Mouse (Mus musculus) MEL (cell line): ENCODE measurements at regions not wholly inside any gene's neighbourhood (a gene's known extent, or its start where the extent isn't known, plus 50 kb on each side); places are given as distances from the start of the nearest gene placed in this dataset.

ENCODE experiments used
- DNase-seq: peaks from one replicate; pipeline ENCODE4 v3.0.0; 2011; ENCODE audit warnings: low read depth, low spot score
- H3K27ac ChIP-seq: 2 replicates; pipeline ENCODE4 v1.5.1; 2012; ENCODE audit warnings: low read depth, mild to moderate bottlenecking, control low read depth, low read length, moderate library complexity; ENCODE audit not compliant: control insufficient read depth
- H3K27me3 ChIP-seq, 2 experiments: fragments of 150-350 bp in 1 of 2; sonication (generic) in 1 of 2; 2 replicates each; pipeline ENCODE4 v1.6.1; 2012; ENCODE audit warnings: low read length in 2 of 2, mild to moderate bottlenecking in 2 of 2, improper control_type of control experiment in 1 of 2, moderate library complexity in 1 of 2; ENCODE audit not compliant: insufficient read depth in 2 of 2, control insufficient read depth in 1 of 2
- H3K36me3 ChIP-seq, 2 experiments: 2 replicates each; pipeline ENCODE4 v1.6.1; 2012 to 2014; ENCODE audit warnings: low read length in 2 of 2, improper control_type of control experiment in 1 of 2, inconsistent platforms in 1 of 2, mild to moderate bottlenecking in 1 of 2; ENCODE audit not compliant: insufficient read depth in 2 of 2, control insufficient read depth in 1 of 2
- H3K4me1 ChIP-seq, 2 experiments: fragments of 150-350 bp in 1 of 2; sonication (generic) in 1 of 2; 2 replicates each; pipeline ENCODE4 v1.6.1; 2012; ENCODE audit warnings: low read length in 2 of 2, improper control_type of control experiment in 1 of 2, mild to moderate bottlenecking in 1 of 2; ENCODE audit not compliant: insufficient read depth in 2 of 2, control insufficient read depth in 1 of 2
- H3K4me3 ChIP-seq, 2 experiments: fragments of 150-350 bp in 1 of 2; sonication (generic) in 1 of 2; 2 replicates each; pipeline ENCODE4 v1.5.1; 2012; ENCODE audit warnings: low read depth in 2 of 2, low read length in 2 of 2, mild to moderate bottlenecking in 2 of 2, moderate library complexity in 2 of 2, control low read depth in 1 of 2, improper control_type of control experiment in 1 of 2; ENCODE audit not compliant: control insufficient read depth in 1 of 2, insufficient read depth in 1 of 2
- H3K79me2 ChIP-seq: 2 replicates; pipeline ENCODE4 v1.6.1; 2012; ENCODE audit warnings: mild to moderate bottlenecking, low read length, moderate library complexity; ENCODE audit not compliant: control insufficient read depth, poor library complexity, insufficient read depth
- H3K9ac ChIP-seq: 2 replicates; pipeline ENCODE4 v1.6.1; 2012; ENCODE audit warnings: low read depth, mild to moderate bottlenecking, control low read depth, low read length, moderate library complexity; ENCODE audit not compliant: control insufficient read depth, poor library complexity, severe bottlenecking
- H3K9me3 ChIP-seq: fragments of 150-350 bp; sonication (generic); replicated peaks from 2 replicates; pipeline ENCODE4 v1.6.1; 2012; ENCODE audit warnings: mild to moderate bottlenecking, low read length, improper control_type of control experiment, moderate library complexity; ENCODE audit not compliant: insufficient read depth
- CHD1 ChIP-seq: IDR thresholded peaks from 2 replicates; pipeline ENCODE4 v1.6.1; 2012; ENCODE audit warnings: low read depth, mild to moderate bottlenecking, inconsistent platforms, low read length, improper control_type of control experiment
- CTCF ChIP-seq, 3 experiments: IDR thresholded peaks in 2 of 3; conservative IDR thresholded peaks in 1 of 3; 2 replicates each; pipeline ENCODE4 v1.5.1; 2011 to 2012; ENCODE audit warnings: low read length in 3 of 3, low read depth in 2 of 3, mild to moderate bottlenecking in 2 of 3, improper control_type of control experiment in 1 of 3, inconsistent platforms in 1 of 3, mixed read lengths in 1 of 3, moderate library complexity in 1 of 3; ENCODE audit not compliant: control insufficient read depth in 1 of 3, insufficient read depth in 1 of 3, poor library complexity in 1 of 3, severe bottlenecking in 1 of 3
- E2F4 ChIP-seq: IDR thresholded peaks from 2 replicates; pipeline ENCODE4 v1.6.1; 2011; ENCODE audit warnings: low read depth, low read length, improper control_type of control experiment, borderline replicate concordance
- ELF1 ChIP-seq: IDR thresholded peaks from 2 replicates; pipeline ENCODE4 v1.6.1; 2014; ENCODE audit warnings: low read depth, mild to moderate bottlenecking, inconsistent platforms, low read length, improper control_type of control experiment, moderate library complexity
- ETS1 ChIP-seq: IDR thresholded peaks from 2 replicates; pipeline ENCODE4 v1.6.1; 2012; ENCODE audit warnings: low read depth, mild to moderate bottlenecking, inconsistent platforms, low read length, improper control_type of control experiment, moderate library complexity
- GATA1 ChIP-seq: IDR thresholded peaks from 2 replicates; pipeline ENCODE4 v1.6.1; 2011; ENCODE audit warnings: low read depth, low read length, improper control_type of control experiment
- HCFC1 ChIP-seq: IDR thresholded peaks from 2 replicates; pipeline ENCODE4 v1.6.1; 2012; ENCODE audit warnings: low read depth, mild to moderate bottlenecking, inconsistent platforms, low read length, improper control_type of control experiment, moderate library complexity
- JUND ChIP-seq: IDR thresholded peaks from 2 replicates; pipeline ENCODE4 v1.6.1; 2011; ENCODE audit warnings: low read depth, mild to moderate bottlenecking, improper control_type of control experiment, low read length
- KAT2A ChIP-seq: conservative IDR thresholded peaks from 2 replicates; pipeline ENCODE4 v1.6.1; 2012; ENCODE audit warnings: low read depth, low read length, improper control_type of control experiment, inconsistent platforms
- MAZ ChIP-seq: IDR thresholded peaks from 2 replicates; pipeline ENCODE4 v1.6.1; 2012; ENCODE audit warnings: low read depth, mild to moderate bottlenecking, inconsistent platforms, low read length, improper control_type of control experiment
- MEF2A ChIP-seq: IDR thresholded peaks from 2 replicates; pipeline ENCODE4 v1.6.1; 2014; ENCODE audit warnings: low read depth, mild to moderate bottlenecking, inconsistent platforms, low read length, improper control_type of control experiment; ENCODE audit not compliant: poor library complexity, insufficient replicate concordance, severe bottlenecking; ENCODE audit errors: extremely low read depth
- MXI1 ChIP-seq: IDR thresholded peaks from 2 replicates; pipeline ENCODE4 v1.6.1; 2011; ENCODE audit warnings: mild to moderate bottlenecking, low read depth, low read length, improper control_type of control experiment
- NRF1 ChIP-seq: IDR thresholded peaks from 2 replicates; pipeline ENCODE4 v1.6.1; 2014; ENCODE audit warnings: low read depth, mild to moderate bottlenecking, inconsistent platforms, low read length, improper control_type of control experiment, moderate library complexity; ENCODE audit not compliant: poor library complexity, insufficient read depth, severe bottlenecking
- POLR2A ChIP-seq, 2 experiments: IDR thresholded peaks; 2 replicates each; pipeline ENCODE4 v1.6.1; 2011 to 2012; ENCODE audit warnings: low read length in 2 of 2, mild to moderate bottlenecking in 2 of 2, control low read depth in 1 of 2, improper control_type of control experiment in 1 of 2, low read depth in 1 of 2, moderate library complexity in 1 of 2; ENCODE audit not compliant: control insufficient read depth in 1 of 2, insufficient read depth in 1 of 2, poor library complexity in 1 of 2
- RCOR1 ChIP-seq: IDR thresholded peaks from 2 replicates; pipeline ENCODE4 v1.6.1; 2012; ENCODE audit warnings: low read depth, mild to moderate bottlenecking, inconsistent platforms, low read length, improper control_type of control experiment
- SIN3A ChIP-seq: IDR thresholded peaks from 2 replicates; pipeline ENCODE4 v1.6.1; 2012; ENCODE audit warnings: low read length, improper control_type of control experiment, inconsistent platforms
- TAL1 ChIP-seq: IDR thresholded peaks from 2 replicates; pipeline ENCODE4 v1.6.1; 2012; ENCODE audit warnings: mild to moderate bottlenecking, inconsistent platforms, low read length, moderate library complexity, mixed read lengths
- TBP ChIP-seq: IDR thresholded peaks from 2 replicates; pipeline ENCODE4 v1.8.0; 2011; ENCODE audit warnings: low read depth, low read length, improper control_type of control experiment
- TCF12 ChIP-seq: IDR thresholded peaks from 2 replicates; pipeline ENCODE4 v1.6.1; 2014; ENCODE audit warnings: low read depth, mild to moderate bottlenecking, inconsistent platforms, low read length, improper control_type of control experiment, moderate library complexity
- UBTF ChIP-seq: IDR thresholded peaks from 2 replicates; pipeline ENCODE4 v1.6.1; 2012; ENCODE audit warnings: low read depth, mild to moderate bottlenecking, inconsistent platforms, low read length, improper control_type of control experiment, moderate library complexity, borderline replicate concordance; ENCODE audit not compliant: insufficient read depth
- USF1 ChIP-seq: IDR thresholded peaks from 2 replicates; pipeline ENCODE4 v1.6.1; 2014; ENCODE audit warnings: low read depth, mild to moderate bottlenecking, inconsistent platforms, low read length, improper control_type of control experiment, moderate library complexity
- ZC3H11A ChIP-seq: IDR thresholded peaks from 2 replicates; pipeline ENCODE4 v1.6.1; 2012; ENCODE audit warnings: low read depth, mild to moderate bottlenecking, inconsistent platforms, low read length, improper control_type of control experiment

GRCm38 (mm10) chr9:67104616-67105015 is 55.4 kb upstream of the Tpm1 start:
- DNase-seq = no peak
- Histone ChIP-seq H3K27me3 (peaks cover 0 to 1% of the 10 kb centered on the region in 2 experiments; a peak in 2 of 4 replicates), H3K9me3 (no peaks in the 10 kb centered on the region), H3K4me1 (no peaks in the 10 kb centered on the region), H3K9ac (no peak overlapping the region), H3K36me3 (no peaks in the 10 kb centered on the region), H3K4me3 (no peak overlapping the region), H3K79me2 (no peaks in the 10 kb centered on the region), H3K27ac (no peak overlapping the region)
- TF ChIP-seq ELF1 = no peak
- no peak for TF ChIP-seq SIN3A
- no peak for TF ChIP-seq GATA1
- TF ChIP-seq ETS1 = no peak
- TF ChIP-seq HCFC1 = no peak
- no peak for TF ChIP-seq NRF1
- TF ChIP-seq MAZ = no peak
- TF ChIP-seq TAL1 = no peak
- no peak for TF ChIP-seq E2F4

- Histone ChIP-seq H3K4me3 (no peak overlapping the region), H3K79me2 (no peaks in the 10 kb centered on the region), H3K9ac (no peak overlapping the region), H3K27me3 (peaks cover 0 to 1% of the 10 kb centered on the region in 2 experiments; a peak in 2 of 4 replicates), H3K27ac (no peak overlapping the region), H3K9me3 (no peaks in the 10 kb centered on the region), H3K36me3 (no peaks in the 10 kb centered on the region), H3K4me1 (no peaks in the 10 kb centered on the region)
- TF ChIP-seq ELF1 (no peak), UBTF (no peak), TBP (no peak), E2F4 (no peak), KAT2A (no peak), POLR2A (IDR thresholded peaks at IDR 0.05; ENCODE audit: control insufficient read depth in 1 of 2, insufficient read depth in 1 of 2, low read depth in 1 of 2, low read length in 2 of 2, poor library complexity in 1 of 2) (no peak)
- no peak for DNase-seq
These were observed 53.4 kb upstream of the Tpm1 start for GRCm38 (mm10) chr9:67102578-67102977.

GRCm38 (mm10) chr9:67099471-67099870 is 50.3 kb upstream of the Tpm1 start:
- Histone ChIP-seq H3K27ac (no peak overlapping the region), H3K27me3 (peaks cover 0 to 1% of the 10 kb centered on the region in 2 experiments; a peak in 2 of 4 replicates), H3K4me1 (no peaks in the 10 kb centered on the region), H3K9ac (no peak overlapping the region), H3K79me2 (no peaks in the 10 kb centered on the region), H3K36me3 (no peaks in the 10 kb centered on the region), H3K9me3 (no peaks in the 10 kb centered on the region), H3K4me3 (no peak overlapping the region)
- TF ChIP-seq TCF12 = no peak
- TF ChIP-seq TBP = no peak
- TF ChIP-seq E2F4 = no peak
- no peak for TF ChIP-seq JUND
- no peak for TF ChIP-seq MXI1
- TF ChIP-seq RCOR1 = no peak
- TF ChIP-seq ZC3H11A = no peak
- no peak for TF ChIP-seq CTCF (IDR thresholded peaks at IDR 0.05 in 2 of 3, conservative IDR thresholded peaks at IDR 0.05 in 1 of 3; ENCODE audit: control insufficient read depth in 1 of 3, insufficient read depth in 1 of 3, low read depth in 2 of 3, low read length in 3 of 3, poor library complexity in 1 of 3, severe bottlenecking in 1 of 3)
- no peak for TF ChIP-seq MEF2A
- no peak for TF ChIP-seq MAZ
- TF ChIP-seq CHD1 = no peak
- no peak for TF ChIP-seq NRF1
- no peak for TF ChIP-seq SIN3A
- TF ChIP-seq POLR2A (IDR thresholded peaks at IDR 0.05; ENCODE audit: control insufficient read depth in 1 of 2, insufficient read depth in 1 of 2, low read depth in 1 of 2, low read length in 2 of 2, poor library complexity in 1 of 2) = no peak
- TF ChIP-seq KAT2A = no peak
- no peak for TF ChIP-seq USF1
- no peak for TF ChIP-seq UBTF
- DNase-seq = no peak
